Mouse (Mus musculus): Measurements from ENCODE around the gene Mob3a.

- no peak for TF ChIP-seq CTCF (IDR thresholded peaks at IDR 0.05; ENCODE audit: low read depth)
- no peak for TF ChIP-seq EP300 (IDR thresholded peaks at IDR 0.05; ENCODE audit: low read depth)
These were observed 1.9 kb upstream of the Mob3a start for GRCm38 (mm10) chr10:80703643-80704042.
